Mouse (Mus musculus) bone marrow, adult 2 months (tissue): ENCODE data around the gene Cilp2.

ENCODE experiments used
- CTCF ChIP-seq: fragments of 200-500 bp; IDR thresholded peaks from 2 replicates; pipeline ENCODE4 v1.5.1; 2011; ENCODE audit warnings: low read length, control low read depth; ENCODE audit not compliant: control insufficient read depth, insufficient read depth
- POLR2A ChIP-seq: fragments of 200-500 bp; IDR thresholded peaks from 2 replicates; pipeline ENCODE4 v1.6.1; 2011; ENCODE audit warnings: low read depth, mild to moderate bottlenecking, control low read depth, low read length, borderline replicate concordance; ENCODE audit not compliant: control insufficient read depth

DNA sequence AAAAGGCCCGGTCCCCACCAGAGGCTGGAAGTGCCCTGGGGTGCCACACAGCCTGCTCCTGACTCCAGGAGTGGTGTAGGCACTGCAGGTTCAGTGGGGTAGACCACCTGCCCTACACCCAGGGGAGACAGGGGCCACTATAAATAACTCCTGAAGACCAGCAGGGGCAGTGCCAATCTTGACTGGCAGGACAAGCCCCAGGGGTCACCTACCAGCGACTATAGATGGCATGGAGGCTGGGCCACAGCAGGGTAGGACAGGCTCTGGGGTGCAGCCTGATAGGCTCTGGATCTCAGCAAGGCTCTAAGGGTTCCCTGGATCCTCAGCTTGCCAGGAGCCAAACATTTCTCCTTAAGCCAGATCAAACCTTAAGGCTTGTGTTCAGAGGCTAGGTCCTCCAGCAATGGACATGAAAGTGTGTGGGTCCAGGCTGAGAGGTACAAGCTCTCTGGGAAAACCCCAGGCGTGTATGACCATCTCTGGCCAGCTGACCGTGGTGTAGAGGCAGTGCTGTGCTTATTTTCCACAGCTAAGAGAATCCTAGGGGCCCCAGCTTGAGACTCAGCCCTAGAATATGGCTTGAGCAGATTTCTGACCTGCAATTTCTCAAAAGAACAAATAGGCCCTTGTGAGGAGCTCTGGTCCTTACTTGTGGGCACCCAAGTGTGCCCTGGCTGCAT is 8.4 kb upstream of the Cilp2 start:
- TF ChIP-seq CTCF (no peak), POLR2A (no peak)
